Mouse (Mus musculus): Measurements from ENCODE around the gene Plbd1. TPM values are rescaled to one million over a fixed set of nuclear protein-coding genes. Genes with fewer than 3 reads are reported as not detected.

Gene Plbd1
- 2.9 and 4.3 TPM in 2 replicates for polyA plus RNA-seq (2014; fragmentation: Nextera tagmentation; extraction: Ambion mirVana)

DNA sequence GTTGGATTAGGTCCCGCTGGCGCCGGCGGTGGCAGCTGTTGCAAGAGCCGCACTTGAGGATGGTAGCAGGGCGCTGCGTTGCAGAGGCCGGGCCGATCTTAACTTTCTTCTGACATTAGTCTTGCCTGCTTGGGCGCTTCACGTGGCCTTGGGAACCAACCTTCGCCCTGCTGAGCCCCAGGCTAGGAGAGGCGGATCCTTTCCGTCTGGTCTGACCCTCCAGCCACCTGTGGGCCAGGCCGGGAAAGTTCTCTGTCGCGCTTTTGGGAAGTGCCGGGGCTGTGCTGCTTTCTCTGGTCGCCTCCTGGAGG is at the start of gene Plbd1:
Plbd1 (minus strand) TSS at position 223 of the 311 bp plus-strand sequence.
- ATAC-seq (ENCODE audit: insufficient read depth) (no peak), DNase-seq (peak; percentile 54)
- peaks cover 21% of the 10 kb centered on the region for H3K27me3 ChIP-seq (ENCODE audit: insufficient read depth, low read length)
- 2% methylated on average over 19 of the region's 19 CpGs for WGBS
- H3K4me3 ChIP-seq (ENCODE audit: low read depth, low read length), result peak within 1 kb of the TSS; percentile 38
- TF ChIP-seq CTCF (IDR thresholded peaks at IDR 0.05; ENCODE audit: low read depth), result no peak
- no peaks in the 10 kb centered on the region for H3K9me3 ChIP-seq (ENCODE audit: low read depth, low read length)
- no peak within 1 kb of the TSS for H3K27ac ChIP-seq (ENCODE audit: low read depth)
- H3K9ac ChIP-seq, result peak within 1 kb of the TSS; percentile 39
- H3K4me2 ChIP-seq, result peak within 1 kb of the TSS; percentile 68
- no peaks in the 10 kb centered on the region for H3K36me3 ChIP-seq (ENCODE audit: insufficient read depth)
- no peaks in the 10 kb centered on the region for H3K4me1 ChIP-seq (ENCODE audit: insufficient read depth)

DNA sequence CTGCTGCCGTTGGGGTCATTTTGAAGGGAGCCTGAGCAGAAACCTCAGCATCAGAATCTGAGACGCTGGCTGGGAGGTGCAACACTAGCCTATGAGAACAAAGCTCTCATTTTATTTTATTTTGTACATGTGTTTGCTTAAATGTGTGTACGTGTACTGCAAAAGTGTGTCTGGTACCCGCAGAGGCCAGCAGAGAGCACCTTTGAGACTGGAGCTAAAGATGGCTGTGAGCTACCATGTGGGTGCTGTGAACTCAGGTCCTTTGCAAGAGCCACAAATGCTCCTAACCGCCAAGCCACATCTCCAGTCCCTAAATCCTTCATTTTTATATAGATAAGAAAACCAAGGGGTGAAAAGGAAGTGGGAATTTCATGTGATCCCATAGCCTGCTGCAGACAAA is 48.7 kb upstream of the Plbd1 start:
- no peaks in the 10 kb centered on the region for H3K4me1 ChIP-seq (ENCODE audit: insufficient read depth)
- DNase-seq, result no peak
- WGBS, result 83% methylated on average over 5 of the region's 5 CpGs
- H3K27me3 ChIP-seq (ENCODE audit: insufficient read depth, low read length), result no peaks in the 10 kb centered on the region
- TF ChIP-seq CTCF (IDR thresholded peaks at IDR 0.05; ENCODE audit: low read depth), result no peak
- H3K9ac ChIP-seq, result no peak overlapping the region
- no peak for ATAC-seq (ENCODE audit: insufficient read depth)
- no peak overlapping the region for H3K4me2 ChIP-seq
- H3K4me3 ChIP-seq (ENCODE audit: low read depth, low read length), result no peak overlapping the region
- H3K9me3 ChIP-seq (ENCODE audit: low read depth, low read length), result no peaks in the 10 kb centered on the region
- H3K36me3 ChIP-seq (ENCODE audit: insufficient read depth), result no peaks in the 10 kb centered on the region
- H3K27ac ChIP-seq (ENCODE audit: low read depth), result no peak overlapping the region

DNA sequence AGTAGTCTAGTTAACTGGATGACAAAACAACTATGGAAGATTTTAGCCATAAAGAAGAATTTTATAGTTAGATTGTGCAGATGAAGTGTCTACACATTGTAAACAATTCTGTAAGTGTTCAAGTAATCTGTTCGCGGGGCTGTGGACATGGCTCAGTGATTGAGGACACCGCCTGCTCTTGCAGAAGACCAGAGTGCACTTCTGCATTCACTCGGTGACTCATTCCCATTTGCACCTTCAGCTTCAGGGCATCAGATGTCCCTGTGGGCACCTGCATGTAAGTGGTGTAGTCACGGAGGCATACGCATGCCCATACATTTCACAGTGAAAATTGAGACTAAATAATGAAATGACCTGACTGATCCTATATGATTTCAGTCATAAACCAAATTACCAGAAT is 46.9 kb upstream of the Plbd1 start:
- no peak overlapping the region for H3K27ac ChIP-seq (ENCODE audit: low read depth)
- no peak overlapping the region for H3K9ac ChIP-seq
- H3K4me2 ChIP-seq, result no peak overlapping the region
- TF ChIP-seq CTCF (IDR thresholded peaks at IDR 0.05; ENCODE audit: low read depth), result no peak
- H3K4me3 ChIP-seq (ENCODE audit: low read depth, low read length), result no peak overlapping the region
- H3K4me1 ChIP-seq (ENCODE audit: insufficient read depth), result no peaks in the 10 kb centered on the region
- no peaks in the 10 kb centered on the region for H3K9me3 ChIP-seq (ENCODE audit: low read depth, low read length)
- ATAC-seq (ENCODE audit: insufficient read depth) (no peak), DNase-seq (no peak)
- no peaks in the 10 kb centered on the region for H3K27me3 ChIP-seq (ENCODE audit: insufficient read depth, low read length)
- 87% methylated on average over 6 of the region's 6 CpGs for WGBS
- no peaks in the 10 kb centered on the region for H3K36me3 ChIP-seq (ENCODE audit: insufficient read depth)

DNA sequence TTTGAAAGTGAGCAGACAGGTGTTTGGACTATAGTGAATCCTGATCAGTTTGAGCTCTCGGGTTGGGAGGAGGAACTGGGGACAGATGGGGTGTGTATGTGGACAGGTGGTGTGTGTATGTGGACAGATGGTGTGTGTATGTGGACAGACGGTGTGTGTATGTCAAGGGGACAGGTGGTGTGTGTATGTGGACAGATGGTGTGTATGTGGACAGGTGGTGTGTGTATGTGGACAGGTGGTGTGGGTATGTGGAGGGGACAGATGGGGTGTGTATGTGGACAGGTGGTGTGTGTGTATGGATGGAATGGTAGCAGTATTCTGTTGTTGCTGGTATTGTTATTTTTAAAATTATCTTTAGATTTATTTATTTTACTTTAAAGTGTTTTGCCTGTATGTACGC is 40.1 kb upstream of the Plbd1 start:
- no peak for DNase-seq
- Histone ChIP-seq H3K4me2 (no peak overlapping the region), H3K9ac (no peak overlapping the region), H3K27ac (ENCODE audit: low read depth) (no peak overlapping the region), H3K4me3 (ENCODE audit: low read depth, low read length) (no peak overlapping the region), H3K36me3 (ENCODE audit: insufficient read depth) (no peaks in the 10 kb centered on the region), H3K9me3 (ENCODE audit: low read depth, low read length) (no peaks in the 10 kb centered on the region), H3K4me1 (ENCODE audit: insufficient read depth) (no peaks in the 10 kb centered on the region), H3K27me3 (ENCODE audit: insufficient read depth, low read length) (no peaks in the 10 kb centered on the region)
- 77% methylated on average over 3 of the region's 3 CpGs for WGBS
- ATAC-seq (ENCODE audit: insufficient read depth), result no peak
- no peak for TF ChIP-seq CTCF (IDR thresholded peaks at IDR 0.05; ENCODE audit: low read depth)

DNA sequence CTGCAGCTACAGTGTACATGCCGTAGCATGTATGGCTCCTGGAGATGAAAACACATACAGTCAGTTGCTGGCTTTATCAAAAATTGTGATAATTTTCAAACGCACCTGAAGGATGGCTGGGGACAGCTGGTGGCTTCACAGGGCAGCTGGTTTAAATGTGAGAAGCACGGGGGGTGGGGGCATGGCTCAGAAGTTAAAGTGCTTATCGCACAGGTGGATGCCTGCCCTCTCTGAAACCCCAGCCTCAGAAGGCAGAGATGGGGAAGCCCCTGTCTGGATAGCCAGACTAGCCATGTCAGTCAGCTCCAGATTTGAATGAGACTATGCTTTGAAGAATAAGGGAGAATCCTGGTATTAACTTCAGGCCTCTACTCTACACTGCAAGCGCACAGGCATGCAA is 39.5 kb upstream of the Plbd1 start:
- no peaks in the 10 kb centered on the region for H3K27me3 ChIP-seq (ENCODE audit: insufficient read depth, low read length)
- H3K4me2 ChIP-seq, result no peak overlapping the region
- no peak overlapping the region for H3K9ac ChIP-seq
- no peak overlapping the region for H3K27ac ChIP-seq (ENCODE audit: low read depth)
- WGBS, result 75% methylated on average over 5 of the region's 5 CpGs
- no peak for TF ChIP-seq CTCF (IDR thresholded peaks at IDR 0.05; ENCODE audit: low read depth)
- ATAC-seq (ENCODE audit: insufficient read depth), result no peak
- no peaks in the 10 kb centered on the region for H3K4me1 ChIP-seq (ENCODE audit: insufficient read depth)
- no peak overlapping the region for H3K4me3 ChIP-seq (ENCODE audit: low read depth, low read length)
- no peaks in the 10 kb centered on the region for H3K36me3 ChIP-seq (ENCODE audit: insufficient read depth)
- DNase-seq, result no peak
- no peaks in the 10 kb centered on the region for H3K9me3 ChIP-seq (ENCODE audit: low read depth, low read length)

DNA sequence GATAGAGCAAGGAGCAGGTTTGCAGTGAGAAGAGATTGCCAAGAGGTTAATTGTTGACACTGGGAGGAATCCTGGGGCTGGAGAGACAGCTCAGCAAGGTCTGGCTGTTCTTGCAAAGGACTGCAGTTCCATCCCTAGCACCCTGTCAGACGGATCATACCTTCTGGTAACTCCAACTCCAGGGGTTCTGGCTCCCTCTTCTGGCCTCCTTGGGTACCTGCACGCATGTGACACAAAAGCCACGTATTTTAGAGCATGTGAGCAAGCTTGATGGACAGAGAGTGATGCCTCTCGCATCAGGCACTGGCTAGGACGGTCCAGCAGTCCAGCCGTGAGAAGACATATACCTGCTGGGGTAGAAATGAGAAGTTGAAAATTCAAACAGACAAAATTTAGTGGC is 29.6 kb upstream of the Plbd1 start:
- H3K36me3 ChIP-seq (ENCODE audit: insufficient read depth), result no peaks in the 10 kb centered on the region
- ATAC-seq (ENCODE audit: insufficient read depth), result no peak
- WGBS, result 92% methylated on average over 6 of the region's 6 CpGs

DNA sequence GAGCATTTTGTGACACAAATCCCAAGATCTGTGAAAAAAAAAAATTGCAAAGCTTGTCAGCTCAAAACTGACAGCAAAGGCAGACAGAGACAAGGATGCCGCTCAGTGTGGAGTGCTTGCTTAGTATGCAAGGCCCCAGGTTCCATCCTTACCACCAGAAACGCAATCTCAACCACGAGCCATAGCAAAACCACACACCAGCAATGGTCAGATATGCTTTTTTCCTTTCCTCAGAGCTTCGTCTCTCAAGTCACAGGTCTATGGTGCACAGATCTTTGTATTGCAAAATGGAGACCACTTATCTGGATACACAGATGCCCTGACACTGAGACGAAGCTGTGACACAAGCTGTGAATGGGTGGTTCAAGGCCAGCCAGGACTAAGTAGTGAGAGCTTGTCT is 28.8 kb upstream of the Plbd1 start:
- no peak overlapping the region for H3K4me3 ChIP-seq (ENCODE audit: low read depth, low read length)
- H3K4me2 ChIP-seq, result no peak overlapping the region
- DNase-seq, result no peak
- H3K36me3 ChIP-seq (ENCODE audit: insufficient read depth), result no peaks in the 10 kb centered on the region
- H3K4me1 ChIP-seq (ENCODE audit: insufficient read depth), result no peaks in the 10 kb centered on the region
- ATAC-seq (ENCODE audit: insufficient read depth), result no peak
- no peak overlapping the region for H3K27ac ChIP-seq (ENCODE audit: low read depth)
- no peak for TF ChIP-seq CTCF (IDR thresholded peaks at IDR 0.05; ENCODE audit: low read depth)
- no peaks in the 10 kb centered on the region for H3K9me3 ChIP-seq (ENCODE audit: low read depth, low read length)
- H3K9ac ChIP-seq, result no peak overlapping the region
- WGBS, result 70% methylated on average over 5 of the region's 5 CpGs
- no peaks in the 10 kb centered on the region for H3K27me3 ChIP-seq (ENCODE audit: insufficient read depth, low read length)

More for the DNA sequence above, 29.6 kb upstream of the Plbd1 start:
- no peak overlapping the region for H3K9ac ChIP-seq
- H3K4me3 ChIP-seq (ENCODE audit: low read depth, low read length), result no peak overlapping the region
- H3K27ac ChIP-seq (ENCODE audit: low read depth), result no peak overlapping the region
- H3K4me1 ChIP-seq (ENCODE audit: insufficient read depth), result no peaks in the 10 kb centered on the region
- DNase-seq, result no peak
- no peaks in the 10 kb centered on the region for H3K27me3 ChIP-seq (ENCODE audit: insufficient read depth, low read length)
- H3K4me2 ChIP-seq, result no peak overlapping the region
- H3K9me3 ChIP-seq (ENCODE audit: low read depth, low read length), result no peaks in the 10 kb centered on the region
- peak; percentile 26 for TF ChIP-seq CTCF (IDR thresholded peaks at IDR 0.05; ENCODE audit: low read depth)

DNA sequence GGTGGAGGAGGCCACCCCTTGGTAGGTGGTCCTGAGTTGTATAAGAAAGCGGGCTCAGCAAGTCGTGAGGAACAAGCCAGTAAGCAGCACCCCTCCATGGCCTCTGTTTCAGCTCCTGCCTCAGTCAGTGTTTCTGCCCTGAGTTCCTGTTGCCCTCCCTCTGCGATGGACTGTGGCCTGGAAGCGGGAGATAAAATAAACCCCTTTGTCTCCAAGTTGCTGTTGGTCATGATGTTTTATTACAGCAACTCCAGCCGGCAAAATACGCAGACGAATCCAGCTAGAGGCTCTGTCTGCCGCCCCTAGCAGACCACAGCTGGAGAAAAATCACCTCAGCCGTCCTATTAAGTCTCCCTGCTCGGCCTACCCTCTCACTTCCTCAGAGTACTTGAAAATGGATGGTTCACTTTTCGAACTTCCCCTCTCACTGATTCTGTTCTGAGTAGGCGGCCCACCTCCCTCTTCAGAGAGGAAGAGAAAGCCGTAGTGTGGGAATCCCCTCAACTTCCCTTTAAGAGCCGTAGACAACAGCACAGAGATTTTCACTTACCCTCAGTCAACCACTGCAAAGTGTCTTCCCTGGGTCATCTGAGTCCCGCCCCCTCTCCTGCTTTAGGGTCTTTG is 28.2 kb upstream of the Plbd1 start:
- no peak overlapping the region for H3K4me2 ChIP-seq
- H3K9me3 ChIP-seq (ENCODE audit: low read depth, low read length), result no peaks in the 10 kb centered on the region
- no peaks in the 10 kb centered on the region for H3K27me3 ChIP-seq (ENCODE audit: insufficient read depth, low read length)
- H3K4me3 ChIP-seq (ENCODE audit: low read depth, low read length), result no peak overlapping the region
- no peak for TF ChIP-seq CTCF (IDR thresholded peaks at IDR 0.05; ENCODE audit: low read depth)
- H3K27ac ChIP-seq (ENCODE audit: low read depth), result no peak overlapping the region
- WGBS, result 44% methylated on average over 15 of the region's 15 CpGs
- DNase-seq, result peak; percentile 27
- H3K36me3 ChIP-seq (ENCODE audit: insufficient read depth), result no peaks in the 10 kb centered on the region
- no peak for ATAC-seq (ENCODE audit: insufficient read depth)
- H3K9ac ChIP-seq, result no peak overlapping the region
- H3K4me1 ChIP-seq (ENCODE audit: insufficient read depth), result no peaks in the 10 kb centered on the region
